Mouse (Mus musculus): ENCODE results near the gene Dach1.

- no peak for TF ChIP-seq MYC (IDR thresholded peaks at IDR 0.05; ENCODE audit: low read depth, low read length)
- TF ChIP-seq MAX (IDR thresholded peaks at IDR 0.05; ENCODE audit: low read length): no peak
- no peak for TF ChIP-seq CTCF (conservative IDR thresholded peaks at IDR 0.05 in 1 of 2, IDR thresholded peaks at IDR 0.05 in 1 of 2; ENCODE audit: low read depth in 2 of 2, low read length in 2 of 2)
- no peak for TF ChIP-seq NELFE (IDR thresholded peaks at IDR 0.05; ENCODE audit: low read depth, low read length)
- no peak for TF ChIP-seq JUN (IDR thresholded peaks at IDR 0.05; ENCODE audit: insufficient read depth, low read depth, low read length)
- no peak for TF ChIP-seq RAD21 (IDR thresholded peaks at IDR 0.05; ENCODE audit: low read depth, low read length)
- TF ChIP-seq POLR2A (IDR thresholded peaks at IDR 0.05; ENCODE audit: low read depth, low read length): no peak
- no peak for TF ChIP-seq HCFC1 (IDR thresholded peaks at IDR 0.05; ENCODE audit: low read depth, low read length)
- no peak for TF ChIP-seq POLR2AphosphoS2 (IDR thresholded peaks at IDR 0.05; ENCODE audit: low read depth, low read length)
- no peak for TF ChIP-seq USF1 (IDR thresholded peaks at IDR 0.05; ENCODE audit: low read depth, low read length)
Measured at GRCm38 (mm10) chr14:97980879-97981278, 188.7 kb downstream of the Dach1 start.
